Mouse (Mus musculus) erythroblast, embryonic 14.5 days (primary cell): ENCODE measurements around the gene Mycbp2.

ENCODE experiments used
- GATA1 ChIP-seq: IDR thresholded peaks from 2 replicates; pipeline ENCODE4 v1.6.1; 2012; ENCODE audit warnings: low read length, inconsistent platforms, mixed read lengths
- TAL1 ChIP-seq: IDR thresholded peaks from 3 replicates; pipeline ENCODE4 v1.6.1; 2012; ENCODE audit warnings: low read length, inconsistent platforms, mixed read lengths

- no peak for TF ChIP-seq GATA1
- TF ChIP-seq TAL1, result no peak
Observed at GRCm38 (mm10) chr14:103378703-103379102, 32.1 kb upstream of the Mycbp2 start.
